Mouse (Mus musculus) 3T3-L1 (cell line): ENCODE measurements around the gene Sned1.
A peak's percentile ranks its signal among the peaks of the same experiment; 100 is the strongest.
"Not testable (repeated sequence)": the region's sequence is repeated elsewhere in the genome, so short reads cannot be mapped to it uniquely, and the experiment has no call there.

ENCODE experiments used
- DNase-seq: peaks from one replicate; pipeline ENCODE4 v3.0.0-alpha.2; 2015; ENCODE audit warnings: low read depth, low spot score

Gene Sned1

DNA sequence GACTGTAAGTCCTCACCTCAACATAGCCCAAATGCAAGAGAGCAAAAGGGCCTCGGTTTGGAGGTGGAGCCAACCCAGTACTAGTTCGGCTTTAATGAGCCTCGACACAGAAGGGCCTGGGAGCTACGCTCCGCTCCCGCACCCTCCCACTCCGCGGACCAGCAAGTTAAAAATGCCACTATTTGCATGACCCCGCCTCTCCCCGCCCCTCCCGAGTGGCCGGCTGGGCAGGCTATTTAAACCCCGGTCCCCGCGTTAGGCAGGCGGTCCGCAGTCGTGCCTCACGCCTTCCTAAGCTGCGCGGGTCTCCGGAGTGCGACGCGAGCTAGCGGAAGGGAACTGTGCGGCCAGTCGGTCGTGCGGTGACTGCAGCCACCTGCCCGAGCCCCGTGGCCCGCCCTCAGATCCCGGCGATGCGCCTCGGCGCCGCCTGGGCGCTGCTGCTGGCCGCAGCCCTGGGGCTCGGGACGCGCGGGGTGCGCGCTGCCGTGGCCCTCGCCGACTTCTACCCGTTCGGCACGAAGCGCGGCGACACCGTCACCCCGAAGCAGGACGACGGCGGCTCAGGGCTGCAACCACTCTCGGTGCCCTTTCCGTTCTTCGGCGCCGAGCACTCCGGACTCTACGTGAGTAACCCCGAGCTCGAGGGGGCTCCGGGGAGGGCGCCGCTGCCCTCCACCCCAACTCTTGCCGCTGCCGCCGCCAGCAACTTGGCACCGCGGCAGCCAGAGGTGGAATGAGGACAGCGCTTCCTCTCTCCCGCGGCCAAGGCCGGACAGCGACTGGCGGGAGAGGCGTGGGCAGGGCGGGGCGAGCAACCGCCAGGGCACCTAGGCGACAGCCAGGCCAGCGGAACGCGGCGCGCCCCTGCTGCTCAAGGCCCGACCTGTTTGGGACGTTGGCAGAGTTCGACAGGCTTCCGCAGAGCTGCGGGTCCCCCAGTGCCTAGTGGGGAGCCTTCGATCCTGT is at the start of gene Sned1:
TSS of gene Sned1 (plus strand) at position 266 of the 969 bp plus-strand sequence.
- DNase-seq: peak; percentile 91

DNA sequence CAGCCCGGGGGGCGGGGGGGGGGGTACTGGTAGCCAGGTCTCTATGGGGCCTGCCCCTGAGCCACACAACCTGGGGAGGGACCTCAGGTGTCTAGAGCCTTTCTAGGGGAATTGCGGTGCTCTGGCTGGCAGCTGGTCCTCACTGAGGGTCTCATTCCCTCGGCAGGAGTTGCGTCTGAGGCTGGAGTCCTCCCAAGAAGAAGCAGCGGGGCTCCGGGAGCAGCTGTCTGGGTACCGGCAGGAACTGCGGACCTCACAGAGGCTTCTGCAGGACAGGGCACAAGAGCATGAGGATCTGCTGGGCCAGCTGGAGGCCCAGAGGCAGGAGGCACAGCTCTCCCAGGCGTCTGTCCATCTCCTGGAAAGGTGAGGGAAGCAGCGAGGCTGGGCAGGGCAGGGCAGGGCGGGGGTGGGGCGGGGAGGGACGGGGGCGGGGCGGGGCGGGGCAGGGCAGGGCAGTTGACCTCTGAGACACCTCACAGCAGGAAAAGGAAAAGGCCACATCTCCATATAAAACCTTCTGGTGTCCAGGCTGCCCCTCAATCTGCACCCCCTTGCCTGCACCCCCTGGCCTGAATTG is 44.8 kb upstream of the Sned1 start:
- no peak for DNase-seq

DNA sequence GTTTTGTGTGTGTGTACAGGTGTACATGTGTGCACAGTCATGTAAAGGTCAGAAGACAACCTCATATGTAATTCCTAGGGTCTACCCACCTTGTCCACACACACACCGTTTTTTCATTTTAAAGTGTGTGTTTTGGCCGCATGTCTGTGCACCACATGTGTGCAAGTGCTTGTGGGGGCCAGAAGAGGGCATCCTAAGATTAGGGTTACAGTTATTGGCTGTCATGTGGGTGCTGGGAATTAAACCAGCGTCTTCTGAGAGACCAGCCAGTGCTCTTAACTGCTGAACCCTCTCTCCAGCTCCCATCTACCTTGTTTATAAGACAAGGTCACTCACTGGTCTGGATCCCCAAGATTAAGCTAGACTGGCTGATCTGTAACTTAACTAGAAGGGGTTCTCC is 40.7 kb upstream of the Sned1 start:
- DNase-seq: no peak

DNA sequence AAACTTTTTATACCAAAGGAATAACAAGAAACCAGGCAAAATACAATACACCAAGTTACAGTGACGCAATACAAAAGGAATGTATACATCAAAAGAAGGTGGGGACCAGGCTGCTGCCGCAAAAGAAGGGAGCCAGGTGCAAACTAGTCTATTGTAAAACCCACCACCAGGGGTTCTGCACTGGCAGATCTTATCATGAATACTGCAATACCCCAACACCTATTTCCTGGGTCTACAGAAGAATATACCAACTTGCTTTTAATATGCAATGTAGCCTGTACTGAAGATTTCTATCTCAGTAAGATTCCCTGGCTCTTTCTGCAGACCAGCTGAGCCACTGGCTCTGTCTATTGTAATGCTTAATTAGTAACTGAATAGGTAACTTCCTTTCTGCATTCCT is 38.2 kb upstream of the Sned1 start:
- DNase-seq: not testable (repeated sequence)

DNA sequence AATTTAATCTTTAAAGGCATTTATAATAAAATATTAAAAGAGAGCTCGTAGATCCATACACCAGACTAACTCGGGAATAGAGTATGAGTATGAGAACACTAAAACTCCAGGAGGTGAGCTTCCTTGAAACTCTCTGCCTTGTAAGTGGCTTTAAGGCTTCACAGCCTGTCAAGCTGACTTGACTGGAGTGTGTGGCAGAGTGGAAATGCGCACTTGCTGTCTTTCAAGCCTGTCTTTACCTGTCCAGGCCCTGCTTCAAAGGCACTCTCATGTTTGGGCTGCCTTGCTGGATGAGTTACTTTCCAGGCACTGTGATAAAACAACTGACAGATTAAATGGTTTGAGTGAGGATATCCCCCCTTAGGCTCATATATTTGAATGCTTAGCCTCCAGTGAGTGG is 37.7 kb upstream of the Sned1 start:
- DNase-seq: no peak

DNA sequence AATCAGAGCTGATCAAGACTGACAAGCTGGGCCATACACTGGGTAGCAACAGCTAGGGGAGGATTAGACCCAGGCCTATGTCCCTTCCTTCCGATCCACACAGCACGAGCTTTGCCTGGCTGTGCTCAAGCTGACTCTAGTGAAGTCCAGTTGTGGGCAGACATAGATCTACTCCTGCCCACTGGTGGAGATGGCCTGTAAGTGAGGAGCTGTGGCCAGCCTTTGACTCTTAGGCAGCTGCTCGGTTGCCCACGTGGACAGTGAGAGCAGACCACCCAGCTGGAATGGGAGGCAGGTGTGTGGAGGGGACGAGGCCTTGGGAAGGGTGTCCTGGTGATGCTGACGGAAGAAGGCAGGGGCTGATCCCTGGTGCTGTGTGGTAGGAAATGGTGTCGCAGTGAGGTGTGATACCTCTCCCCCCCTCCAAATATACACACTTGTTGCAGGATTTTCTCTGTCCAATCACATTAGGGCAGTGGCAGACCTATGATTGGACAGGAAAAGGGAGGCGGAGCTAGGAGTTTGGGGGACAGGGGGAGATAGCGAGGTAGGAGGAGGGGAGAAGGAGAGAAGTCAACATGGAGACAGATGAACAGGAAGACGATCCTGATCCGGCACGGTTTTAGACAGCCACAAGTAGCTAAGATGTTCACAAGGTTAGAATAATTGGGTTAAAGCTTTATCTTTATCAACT is 29.2 kb upstream of the Sned1 start:
- DNase-seq: no peak

DNA sequence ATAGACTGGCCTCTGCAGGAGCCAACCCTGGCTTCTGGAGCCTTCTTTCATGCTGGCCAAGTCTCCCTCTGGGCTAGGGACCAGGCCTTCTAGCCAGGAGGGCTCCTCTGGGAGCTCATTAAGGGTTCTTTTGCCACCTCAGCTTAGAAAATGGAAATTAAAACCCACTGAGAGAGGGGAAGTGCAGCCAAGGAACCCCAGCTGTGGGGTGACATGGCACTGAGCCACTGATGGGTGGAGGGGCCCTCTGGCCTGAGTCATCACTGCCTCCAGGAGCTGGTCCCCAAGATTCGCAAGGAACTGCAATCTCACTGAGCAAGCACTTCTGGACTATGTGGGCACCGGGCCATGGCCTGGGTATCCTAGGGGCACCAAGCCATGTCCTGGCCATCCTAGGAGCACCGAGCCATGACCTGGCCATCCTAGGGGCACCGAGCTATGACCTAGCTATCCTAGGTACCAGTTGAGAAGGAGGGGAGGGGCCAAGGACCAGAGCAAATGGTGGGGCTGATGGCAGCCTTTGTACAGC is 28.0 kb upstream of the Sned1 start:
- DNase-seq: no peak

DNA sequence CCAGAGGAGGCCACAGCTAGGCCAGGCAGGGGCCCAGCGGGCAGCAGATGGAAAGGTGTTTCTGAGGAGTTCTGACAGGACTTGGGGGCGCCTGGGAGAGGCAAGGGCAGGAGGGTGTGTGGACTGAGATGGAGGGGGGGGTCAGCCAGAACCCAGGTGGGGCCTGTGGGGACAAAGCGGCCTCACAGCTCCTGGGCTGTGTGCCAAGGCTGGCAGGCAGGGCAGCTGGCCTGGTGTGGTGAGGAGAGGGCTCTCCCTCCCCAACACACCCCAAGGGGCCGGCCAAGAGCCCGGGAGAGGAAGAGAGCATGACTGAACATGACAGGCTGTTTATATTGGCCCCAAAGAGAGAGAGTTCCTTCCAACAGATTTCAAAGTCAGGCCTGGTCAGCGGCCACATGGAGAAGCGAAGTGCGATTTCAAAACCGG is 25.4 kb upstream of the Sned1 start:
- peak; percentile 88 for DNase-seq

DNA sequence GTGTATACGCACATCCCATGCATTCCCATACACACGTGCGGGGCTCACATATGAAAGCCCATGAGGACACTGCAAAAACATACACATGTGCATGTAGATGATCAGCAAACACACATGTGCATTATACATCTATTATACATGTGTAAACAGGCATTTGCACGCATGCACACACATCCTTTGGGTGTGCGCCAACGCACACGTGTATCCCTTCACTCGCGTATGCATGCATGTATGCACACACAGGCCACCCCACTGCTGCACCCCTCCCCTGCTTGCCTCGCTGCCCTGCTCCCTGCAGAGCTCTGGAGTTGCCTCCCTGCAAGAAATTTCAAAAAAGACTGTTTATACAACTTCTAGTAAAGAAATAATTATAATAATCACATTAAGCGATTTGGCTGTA is 24.6 kb upstream of the Sned1 start:
- no peak for DNase-seq

DNA sequence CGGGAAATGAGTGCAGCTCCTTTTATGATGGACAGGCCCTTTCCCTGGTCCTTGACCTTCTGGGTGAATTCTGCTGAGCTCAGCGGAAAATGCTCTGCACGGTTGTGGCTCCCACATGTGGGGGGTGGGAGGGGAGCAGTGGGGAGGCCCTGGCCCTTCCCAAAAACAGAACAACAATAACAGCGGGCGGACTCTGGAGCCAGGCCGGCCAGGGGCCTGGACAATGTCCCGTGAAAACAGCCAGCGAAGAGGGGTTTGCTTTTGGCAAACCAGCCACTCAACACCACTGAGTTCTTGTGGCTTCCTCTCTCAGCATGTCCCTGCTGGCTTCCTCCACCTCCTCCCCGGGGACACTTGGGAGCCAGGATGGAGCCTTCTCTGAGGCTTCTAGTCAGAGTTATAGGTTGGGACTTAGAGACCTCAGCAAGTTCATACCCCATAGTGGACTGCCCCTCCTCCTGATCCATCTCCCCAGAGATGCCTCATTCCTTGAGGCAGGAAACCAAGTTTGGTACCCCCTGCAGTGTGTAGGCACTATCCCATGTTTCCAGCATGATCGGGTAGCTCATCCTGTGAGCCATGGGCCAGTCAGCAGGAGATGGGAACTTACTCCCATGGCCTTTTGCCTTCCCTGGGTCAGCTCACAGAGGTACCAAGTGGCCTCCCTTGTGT is 24.0 kb upstream of the Sned1 start:
- DNase-seq: peak; percentile 66

DNA sequence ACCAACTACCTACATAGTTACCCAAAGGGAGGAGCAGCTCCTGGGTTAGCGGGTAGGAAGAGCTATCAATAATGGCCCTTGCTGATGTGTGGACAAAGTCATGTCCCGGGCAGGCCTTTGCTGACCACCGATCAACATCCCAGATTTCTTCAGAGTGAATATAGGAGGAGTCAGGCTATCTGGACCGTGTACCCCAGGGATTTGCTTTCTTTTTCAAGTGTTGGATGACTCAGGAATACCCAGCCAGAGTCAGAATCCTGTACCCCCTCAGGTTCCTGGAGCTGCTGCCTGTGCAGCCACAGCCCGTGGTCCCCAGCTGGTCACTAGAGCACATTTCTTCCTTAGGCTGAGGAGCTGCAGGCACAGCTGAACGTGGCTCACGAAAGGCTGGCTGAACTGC is 23.2 kb upstream of the Sned1 start:
- peak; percentile 61 for DNase-seq

DNA sequence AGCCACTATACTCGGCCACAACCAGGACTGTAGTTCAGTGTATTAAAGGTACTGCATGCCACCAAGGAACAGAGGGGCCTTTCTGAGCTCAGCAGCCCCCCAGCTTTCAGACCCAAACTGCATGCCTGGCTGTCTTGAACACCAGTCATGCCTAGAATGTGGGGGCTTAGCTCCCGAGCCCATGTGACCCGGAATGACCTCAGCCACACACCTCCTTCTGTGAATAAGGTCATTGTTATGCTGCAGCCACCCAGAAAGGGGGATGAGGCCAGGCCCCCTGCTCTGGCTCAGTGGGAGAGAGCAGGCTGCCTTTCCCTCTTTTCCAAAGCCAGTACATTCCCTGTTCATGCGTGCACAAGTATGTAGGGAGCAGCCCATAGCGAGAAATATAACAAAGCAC is 21.0 kb upstream of the Sned1 start:
- DNase-seq: no peak

DNA sequence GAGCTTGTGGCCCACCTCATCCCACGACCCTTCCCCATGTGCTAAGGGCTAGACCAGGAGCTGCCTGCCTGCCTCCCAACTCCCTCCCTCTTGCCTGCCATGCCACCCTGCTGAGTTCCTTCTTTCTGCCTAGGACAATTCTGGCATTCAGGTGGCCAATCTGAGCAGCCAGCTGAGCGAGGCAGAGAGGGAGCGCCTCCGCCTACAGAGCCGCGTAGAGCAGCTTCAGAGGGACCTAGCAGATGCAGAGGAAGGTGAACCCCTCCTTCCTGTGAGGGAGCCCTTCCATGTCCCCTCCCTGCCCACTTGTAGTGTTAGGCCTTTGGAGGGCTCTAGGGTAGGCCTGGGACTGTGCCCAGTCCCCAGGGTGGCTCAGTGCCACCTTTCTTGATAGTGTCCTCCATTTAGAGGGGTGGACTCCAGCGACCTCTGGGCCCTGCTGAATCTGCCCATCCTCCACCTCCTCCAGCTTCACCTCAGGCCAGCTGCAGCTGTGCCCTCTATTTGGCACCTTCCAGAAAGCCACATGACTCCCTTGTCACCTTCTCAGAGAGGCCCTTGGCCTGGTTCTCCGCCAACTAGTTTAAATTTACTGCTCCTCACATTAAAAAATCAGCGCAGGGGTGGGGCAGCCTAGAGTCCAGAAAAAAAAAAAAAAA is 18.7 kb upstream of the Sned1 start:
- no peak for DNase-seq

DNA sequence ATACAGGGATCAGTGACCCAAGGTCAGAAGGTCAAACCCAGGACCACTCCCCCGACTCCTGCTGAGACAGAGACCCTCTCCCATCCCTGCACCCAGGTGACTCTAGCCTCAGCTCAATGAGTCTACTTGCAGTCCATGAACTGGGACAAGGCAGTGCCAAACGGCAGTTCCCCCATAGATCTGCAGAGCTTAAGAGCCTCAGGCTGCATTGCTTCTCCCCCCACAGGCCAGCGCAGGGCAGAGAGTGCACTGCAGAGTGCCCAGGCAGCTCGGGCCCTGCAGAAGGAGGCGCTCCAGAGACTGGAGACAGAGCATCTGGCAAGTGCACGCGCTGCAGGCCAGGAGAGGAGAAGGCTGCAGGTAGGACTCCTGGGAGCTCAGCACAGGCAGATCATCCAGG is 18.1 kb upstream of the Sned1 start:
- DNase-seq: no peak

DNA sequence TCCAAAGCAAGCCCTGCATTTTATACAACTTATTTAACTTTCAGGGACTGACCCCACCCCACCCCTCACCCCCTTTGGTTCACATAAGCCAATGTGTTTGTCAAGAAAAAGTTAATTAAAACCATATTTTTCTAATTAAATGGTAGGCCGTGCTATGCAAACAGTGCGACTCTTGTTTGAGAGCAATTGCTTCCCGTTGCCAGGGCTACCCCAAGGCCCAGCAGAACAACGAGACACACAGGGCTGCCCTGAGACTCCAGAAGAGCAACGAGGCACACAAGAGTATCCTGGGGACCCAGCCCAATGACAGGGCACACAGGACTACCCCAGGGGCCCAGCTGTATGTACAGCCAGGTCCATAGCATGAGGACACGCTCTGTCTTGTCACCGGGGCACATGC is 14.9 kb upstream of the Sned1 start:
- DNase-seq: no peak

DNA sequence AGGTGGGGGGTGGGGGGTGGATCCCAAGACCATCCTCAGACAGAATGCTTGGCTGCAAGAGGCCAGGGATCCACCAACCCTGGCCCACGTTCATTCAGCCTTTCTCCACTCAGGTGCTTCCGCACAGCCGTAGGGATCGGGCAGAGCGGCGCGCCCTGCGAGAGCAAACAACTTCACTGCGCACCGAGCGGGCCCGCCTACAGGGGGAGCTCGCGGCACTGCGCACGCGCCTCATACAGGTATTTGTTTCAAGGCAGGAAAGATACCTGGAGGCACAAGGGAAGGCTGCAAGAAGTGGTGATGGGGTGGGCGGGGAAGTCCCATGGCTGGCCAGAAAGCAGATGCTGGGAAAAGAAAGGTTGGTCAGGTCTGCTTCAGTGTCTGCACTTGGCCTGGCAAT is 11.7 kb upstream of the Sned1 start:
- DNase-seq: no peak

DNA sequence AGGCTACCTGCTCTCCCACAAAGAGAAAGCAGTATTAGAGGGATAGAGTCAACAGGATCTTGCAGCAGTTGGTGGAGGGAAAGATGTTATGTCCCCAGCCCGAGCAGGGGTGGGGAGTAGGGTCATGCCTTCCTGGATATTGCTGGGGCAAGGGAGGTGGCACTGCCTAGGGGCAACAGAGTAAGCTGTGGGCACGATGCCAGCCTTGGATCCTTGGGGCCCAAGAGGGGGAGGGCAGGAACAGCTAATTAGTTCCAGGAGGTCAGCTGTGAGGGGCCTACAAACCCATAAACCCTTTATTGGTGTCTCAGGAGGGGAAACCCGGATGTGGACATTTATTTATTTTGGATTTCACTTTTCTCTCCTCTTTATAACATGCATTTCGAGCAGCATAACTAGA is 10.4 kb upstream of the Sned1 start:
- no peak for DNase-seq

DNA sequence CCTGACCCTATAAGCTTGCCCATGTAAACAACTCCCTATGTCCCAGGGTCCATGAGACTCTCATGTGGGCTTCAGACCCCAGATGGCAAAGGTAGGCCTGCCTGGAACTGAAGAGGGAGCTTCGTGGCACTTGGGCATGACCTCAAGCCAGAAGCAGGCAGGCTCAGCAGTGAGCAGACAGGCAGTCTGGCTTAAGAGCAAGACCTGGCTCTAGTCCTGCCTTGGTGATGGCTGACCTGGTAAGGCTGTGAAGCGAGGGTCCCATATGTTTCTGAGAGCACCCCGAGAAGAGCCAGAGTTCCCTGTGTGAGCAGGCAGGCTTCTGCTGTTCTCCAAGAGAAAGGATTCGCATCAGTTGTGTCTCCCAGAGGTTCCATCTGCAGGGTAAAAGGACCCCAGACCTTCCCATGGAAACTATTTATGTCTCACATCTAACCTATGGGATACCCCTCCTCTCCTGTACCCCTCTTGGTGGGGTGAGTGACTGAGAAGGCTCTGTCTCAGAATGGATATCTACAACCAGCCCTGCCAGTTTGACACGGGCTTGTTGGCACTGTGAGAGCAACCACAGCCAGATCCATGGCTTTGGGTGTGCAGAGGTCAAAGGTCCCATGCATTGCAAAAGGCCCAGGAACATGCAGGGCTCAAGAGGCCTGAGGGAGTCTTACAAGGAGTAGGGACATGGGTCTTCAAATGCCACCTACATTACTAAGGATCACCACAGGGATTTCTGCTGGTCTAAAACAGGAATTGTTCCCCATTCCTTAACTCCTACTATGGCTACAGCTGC is 9.7 kb upstream of the Sned1 start:
- DNase-seq: no peak

DNA sequence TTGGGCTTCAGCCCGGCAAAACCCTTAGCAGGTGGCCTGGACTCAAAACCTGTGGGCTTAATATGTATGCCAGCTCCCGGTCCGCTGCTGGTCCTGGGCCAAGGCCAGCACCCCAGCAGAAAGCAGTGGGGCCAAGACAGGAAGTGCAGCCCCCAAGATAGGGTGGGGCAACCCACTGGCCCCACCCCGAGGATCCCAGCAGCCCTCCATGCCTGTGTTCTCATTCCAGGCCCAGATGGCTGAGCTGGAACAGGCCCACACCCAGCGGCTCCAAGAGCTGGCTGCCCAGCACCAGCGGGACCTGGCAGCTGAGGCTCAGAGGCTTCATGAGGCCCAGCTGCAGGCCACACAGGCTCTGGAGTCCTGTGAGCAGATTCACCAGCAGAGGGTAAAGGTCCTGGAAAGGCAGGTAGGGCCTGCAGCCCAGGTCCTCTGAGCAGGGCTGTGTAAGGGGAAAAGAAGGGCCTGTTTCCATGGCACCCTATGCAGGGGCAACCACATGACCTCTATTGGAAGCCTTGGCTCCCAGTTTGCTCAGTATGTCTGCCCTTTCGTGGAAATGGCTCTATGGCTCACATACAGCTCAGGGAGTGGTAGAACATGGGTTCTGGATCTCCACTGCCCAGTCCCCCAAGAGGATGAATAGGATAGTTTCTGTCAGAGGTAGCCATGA is 8.2 kb upstream of the Sned1 start:
- no peak for DNase-seq

DNA sequence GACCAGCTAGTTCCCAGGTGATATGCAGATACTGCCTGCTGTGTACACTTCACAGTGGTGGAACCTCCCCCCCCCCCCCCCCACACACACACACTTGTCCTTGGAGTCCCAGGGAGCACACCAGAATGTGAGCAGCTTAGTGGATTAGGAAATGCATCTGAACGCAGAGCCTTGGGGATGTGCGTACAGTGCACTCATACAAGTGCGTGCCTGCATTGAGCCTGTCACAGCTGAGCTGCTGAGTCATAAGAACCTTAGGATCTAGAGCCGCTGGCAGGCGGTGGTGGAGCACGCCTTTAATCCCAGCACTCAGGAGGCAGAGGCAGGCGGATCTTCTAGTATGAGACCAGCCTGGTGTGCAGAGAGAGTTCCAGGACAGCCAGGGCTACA is 7.7 kb upstream of the Sned1 start:
- no peak for DNase-seq
